In the genomic region with DNA sequence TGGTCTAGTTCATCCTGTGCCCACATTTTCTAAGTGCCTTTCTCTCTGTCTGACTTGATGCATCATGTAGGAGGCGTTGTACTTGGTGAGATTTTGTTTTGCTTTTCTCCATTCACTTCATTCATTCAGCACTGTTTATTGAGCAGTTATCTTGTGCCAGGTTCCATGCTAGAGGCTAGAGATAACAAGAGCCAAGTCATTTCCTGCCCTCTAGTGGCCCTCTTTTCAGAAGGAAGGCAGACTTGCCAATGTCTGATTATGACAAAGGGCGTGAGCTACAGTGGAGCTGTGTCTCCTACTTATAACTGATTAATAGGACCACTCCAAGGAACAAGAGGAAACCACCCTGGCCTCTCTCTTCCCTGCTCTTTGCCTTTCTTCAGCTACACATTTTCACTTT, we compare ENCODE assay signal across 23 mouse cellular contexts. TPM values are rescaled to one million over a fixed set of nuclear protein-coding genes. Genes with fewer than 3 reads are reported as not detected.
DNase-seq lines count a peak whose midpoint lies in the region; ATAC-seq and TF ChIP-seq lines count a peak whose summit lies in the region.
"Had no signal": no experiment of that assay in that cellular context is flagged by ENCODE, and none has a peak within 500 bp of the region (broad histone marks: within the 10 kb centered on the region; RNA-seq: fewer than 3 reads in every experiment).

No protein-coding gene starts in this region.

- no peak overlapping the region for H3K27ac ChIP-seq in forebrain, postnatal 0 days (ENCODE audit: low read depth, low read length)
- no peak overlapping the region for H3K27ac ChIP-seq in forebrain, embryonic 11.5 days (ENCODE audit: low read depth, low read length)
- no peak overlapping the region for H3K27ac ChIP-seq in liver, embryonic 13.5 days
- no peak overlapping the region for H3K27ac ChIP-seq in liver, embryonic 11.5 days (ENCODE audit: low read depth, low read length)
- H3K27ac ChIP-seq: forebrain, embryonic 15.5 days; limb, embryonic 13.5 days; neural tube, embryonic 15.5 days had no signal

- DNase-seq in forebrain, postnatal 0 days, result no peak
- DNase-seq in forebrain, embryonic 11.5 days (ENCODE audit: low spot score), result no peak
- no peak for DNase-seq in liver, embryonic 13.5 days
- no peak for DNase-seq in liver, embryonic 11.5 days (ENCODE audit: low spot score)
- peak; percentile 17 for DNase-seq in 3T3-L1 (ENCODE audit: low read depth, low spot score)
- DNase-seq: adrenal gland, postnatal 36 days; B cell, adult 2 months; cerebellum, postnatal 36 days; heart, adult 18-20 months; kidney, postnatal 10 days; lung, adult 18-20 months; thymus, postnatal 36 days had no signal

- H3K36me3 ChIP-seq in forebrain, postnatal 0 days (ENCODE audit: insufficient read depth), result no peaks in the 10 kb centered on the region
- H3K36me3 ChIP-seq in forebrain, embryonic 11.5 days (ENCODE audit: control insufficient read depth, insufficient read depth, low read length), result no peaks in the 10 kb centered on the region
- H3K36me3 ChIP-seq in liver, embryonic 13.5 days, result no peaks in the 10 kb centered on the region
- H3K36me3 ChIP-seq in liver, embryonic 11.5 days (ENCODE audit: control insufficient read depth, insufficient read depth, low read length), result no peaks in the 10 kb centered on the region
- H3K36me3 ChIP-seq: forebrain, embryonic 15.5 days; limb, embryonic 13.5 days; neural tube, embryonic 15.5 days had no signal

- H3K9me3 ChIP-seq in forebrain, postnatal 0 days (ENCODE audit: low read length), result no peaks in the 10 kb centered on the region
- no peaks in the 10 kb centered on the region for H3K9me3 ChIP-seq in forebrain, embryonic 11.5 days (ENCODE audit: control insufficient read depth, low read length)
- no peaks in the 10 kb centered on the region for H3K9me3 ChIP-seq in liver, embryonic 13.5 days (replicated peaks)
- H3K9me3 ChIP-seq in liver, embryonic 11.5 days (ENCODE audit: control insufficient read depth, low read length), result no peaks in the 10 kb centered on the region
- H3K9me3 ChIP-seq: forebrain, embryonic 15.5 days; limb, embryonic 13.5 days; neural tube, embryonic 15.5 days had no signal

- no peaks in the 10 kb centered on the region for H3K4me1 ChIP-seq in forebrain, postnatal 0 days (ENCODE audit: insufficient read depth)
- peaks cover 4% of the 10 kb centered on the region; the same call in 1 of the 2 replicates for H3K4me1 ChIP-seq in forebrain, embryonic 11.5 days (replicated peaks; ENCODE audit: control insufficient read depth, insufficient read depth, low read length)
- H3K4me1 ChIP-seq in liver, embryonic 13.5 days (replicated peaks), result peaks cover 7% of the 10 kb centered on the region
- H3K4me1 ChIP-seq in liver, embryonic 11.5 days (replicated peaks; ENCODE audit: control insufficient read depth, insufficient read depth, low read length), result no peaks in the 10 kb centered on the region

- H3K4me3 ChIP-seq in forebrain, postnatal 0 days (ENCODE audit: low read depth, low read length), result no peak overlapping the region
- no peak overlapping the region for H3K4me3 ChIP-seq in forebrain, embryonic 11.5 days (ENCODE audit: low read depth, low read length)
- no peak overlapping the region for H3K4me3 ChIP-seq in liver, embryonic 13.5 days (replicated peaks)
- H3K4me3 ChIP-seq in liver, embryonic 11.5 days (ENCODE audit: low read depth, low read length), result no peak overlapping the region
- H3K4me3 ChIP-seq: erythroblast, embryonic 14.5 days; forebrain, embryonic 15.5 days; limb, embryonic 13.5 days; megakaryocyte, embryonic 14.5 days; myocyte; neural tube, embryonic 15.5 days had no signal

- no peak overlapping the region for H3K9ac ChIP-seq in forebrain, postnatal 0 days
- no peak overlapping the region for H3K9ac ChIP-seq in forebrain, embryonic 11.5 days (ENCODE audit: low read length)
- H3K9ac ChIP-seq in liver, embryonic 13.5 days, result no peak overlapping the region
- no peak overlapping the region for H3K9ac ChIP-seq in liver, embryonic 11.5 days (ENCODE audit: low read depth, low read length)
- H3K9ac ChIP-seq: forebrain, embryonic 15.5 days; limb, embryonic 13.5 days; neural tube, embryonic 15.5 days had no signal

- ATAC-seq in forebrain, postnatal 0 days, result no peak
- ATAC-seq in forebrain, embryonic 11.5 days (replicated peaks; ENCODE audit: low FRiP score), result no peak
- 0 out of 2 replicates have a peak, but pooled peaks have one; percentile 15 for ATAC-seq in liver, embryonic 13.5 days (ENCODE audit: low read depth)
- no peak for ATAC-seq in liver, embryonic 11.5 days (replicated peaks; ENCODE audit: low FRiP score)
- peak; percentile 40 for ATAC-seq in common myeloid progenitor, adult 5-6 weeks (replicated peaks; ENCODE audit: low read depth, poor library complexity, severe bottlenecking)
- no peak for ATAC-seq in inflammation-experienced regulatory T-cells, adult 6 months
- ATAC-seq: activated CD4-positive, CD25-positive, alpha-beta regulatory T cell, adult 4 months; forebrain, embryonic 15.5 days; intestine, embryonic 16.5 days; Patski had no signal

- peak; percentile 46 for TF ChIP-seq CTCF in forebrain, postnatal 0 days (IDR thresholded peaks at IDR 0.05; ENCODE audit: low read depth)

- no peaks in the 10 kb centered on the region for H3K27me3 ChIP-seq in forebrain, postnatal 0 days (ENCODE audit: insufficient read depth, low read length)
- H3K27me3 ChIP-seq in forebrain, embryonic 11.5 days (ENCODE audit: control insufficient read depth, insufficient read depth, low read length), result peaks cover 5% of the 10 kb centered on the region; the same call in 1 of the 2 replicates
- peaks cover 38% of the 10 kb centered on the region for H3K27me3 ChIP-seq in liver, embryonic 13.5 days
- H3K27me3 ChIP-seq in liver, embryonic 11.5 days (replicated peaks; ENCODE audit: control insufficient read depth, insufficient read depth, low read length), result peaks cover 34% of the 10 kb centered on the region
- H3K27me3 ChIP-seq: forebrain, embryonic 15.5 days; neural tube, embryonic 15.5 days had no signal

- no peak overlapping the region for H3K4me2 ChIP-seq in forebrain, postnatal 0 days (ENCODE audit: low read depth)
- no peak overlapping the region for H3K4me2 ChIP-seq in forebrain, embryonic 11.5 days (ENCODE audit: low read depth, low read length, severe bottlenecking)
- H3K4me2 ChIP-seq in liver, embryonic 13.5 days, result no peak overlapping the region
- H3K4me2 ChIP-seq in liver, embryonic 11.5 days, result no peak overlapping the region
- H3K4me2 ChIP-seq: forebrain, embryonic 15.5 days; limb, embryonic 13.5 days; neural tube, embryonic 15.5 days had no signal

- WGBS in forebrain, postnatal 0 days, result 75% methylated on average over 2 of the region's 2 CpGs
- WGBS in forebrain, embryonic 11.5 days, result 97% methylated on average over 2 of the region's 2 CpGs
- WGBS in liver, embryonic 13.5 days (ENCODE audit: insufficient replicate concordance), result 20% methylated on average over 2 of the region's 2 CpGs
- 48% methylated on average over 2 of the region's 2 CpGs for WGBS in liver, embryonic 11.5 days

RNA-seq across cellular contexts. Expression of gene St8sia2, which starts 3.1 kb away (rescaled TPM):
- total RNA-seq in forebrain, postnatal 0 days (2014; rRNA removed), result 59.6 and 75.7 TPM in 2 replicates
- 69.2 and 84.0 TPM in 2 replicates for polyA plus RNA-seq in forebrain, postnatal 0 days (2015; fragmentation: Nextera tagmentation; extraction: Ambion mirVana)
- polyA plus RNA-seq in forebrain, embryonic 11.5 days (2014; fragmentation: Nextera tagmentation; extraction: Ambion mirVana), result 35.8 and 42.0 TPM in 2 replicates
- 0.10 and 0.21 TPM in 2 replicates for polyA plus RNA-seq in liver, embryonic 13.5 days (2015; fragmentation: Nextera tagmentation; extraction: Ambion mirVana)
- 3.4 and 3.5 TPM in 2 replicates for polyA plus RNA-seq in liver, embryonic 11.5 days (2014; fragmentation: Nextera tagmentation; extraction: Ambion mirVana)
- 0.46 and 0.63 TPM in 2 replicates for total RNA-seq in common myeloid progenitor, adult 5-6 weeks (2017)
- not detected for polyA plus RNA-seq in inflammation-experienced regulatory T-cells, adult 6 months (2017; shearing (Covaris generic))
- polyA plus RNA-seq: activated CD4-positive, CD25-positive, alpha-beta regulatory T cell, adult 4 months; erythroblast, embryonic 14.5 days had no signal

Comparison
In these comparisons a context has a peak if more than half of its experiments do, and no peak if none do; other contexts are left out.
1. ATAC-seq: peak in liver, embryonic 13.5 days (single experiment) and common myeloid progenitor, adult 5-6 weeks (single experiment); none in forebrain, postnatal 0 days (single experiment), forebrain, embryonic 11.5 days (single experiment), liver, embryonic 11.5 days (single experiment) and inflammation-experienced regulatory T-cells, adult 6 months (single experiment).